Mouse (Mus musculus) urinary bladder, postnatal 14 days (tissue): ENCODE measurements around the gene BC061212.
"Not testable (repeated sequence)": the region's sequence is repeated elsewhere in the genome, so short reads cannot be mapped to it uniquely, and the experiment has no call there.

Source experiments
- DNase-seq: peaks from one replicate; pipeline ENCODE4 v3.0.0; 2021; ENCODE audit warnings: low spot score

The BC061212 gene

GRCm38 (mm10) chr5:94070445-94070844 is at the start of gene BC061212:
BC061212 (minus strand) TSS chr5:94070545.
- not testable (repeated sequence) for DNase-seq

- DNase-seq = not testable (repeated sequence)
These were observed 5.7 kb upstream of the BC061212 start, which contains the start of gene Gm6351 for GRCm38 (mm10) chr5:94076085-94076484. Gm6351 (plus strand) TSS chr5:94076385.
